Mouse (Mus musculus) limb, embryonic 14.5 days (tissue): Measurements from ENCODE around the gene Noct. TPM values are rescaled to one million over a fixed set of nuclear protein-coding genes. Genes with fewer than 3 reads are reported as not detected.

ENCODE experiments used
- ATAC-seq: fragments of 200-750 bp; cut with Nextera tagmentation; 2 replicates; pipeline ENCODE4 v1.8.0; 2017; ENCODE audit warnings: low read depth, moderate number of reproducible peaks, moderate TSS enrichment; ENCODE audit not compliant: low FRiP score
- DNase-seq: peaks from one replicate; pipeline ENCODE4 v3.0.0-alpha.2; 2015; ENCODE audit warnings: low spot score
- H3K27ac ChIP-seq: fragments of 300-500 bp; sonication (generic); replicated peaks from 2 replicates; pipeline ENCODE4 v1.5.1; 2014; ENCODE audit warnings: low read depth, mild to moderate bottlenecking, low read length, moderate library complexity, mixed read lengths
- H3K27me3 ChIP-seq: fragments of 300-500 bp; sonication (generic); 2 replicates; pipeline ENCODE4 v1.6.1; 2014; ENCODE audit warnings: low read length, mixed read lengths; ENCODE audit not compliant: control insufficient read depth, insufficient read depth
- H3K36me3 ChIP-seq: fragments of 300-500 bp; sonication (generic); 2 replicates; pipeline ENCODE4 v1.6.1; 2014; ENCODE audit warnings: mild to moderate bottlenecking, low read length, moderate library complexity, mixed read lengths; ENCODE audit not compliant: control insufficient read depth, insufficient read depth
- H3K4me1 ChIP-seq: fragments of 300-500 bp; sonication (generic); 2 replicates; pipeline ENCODE4 v1.6.1; 2014; ENCODE audit warnings: antibody characterized with exemption, low read length, mixed read lengths; ENCODE audit not compliant: control insufficient read depth, insufficient read depth
- H3K4me2 ChIP-seq: fragments of 300-500 bp; sonication (generic); replicated peaks from 2 replicates; pipeline ENCODE4 v1.6.1; 2014; ENCODE audit warnings: low read depth, mild to moderate bottlenecking, low read length, moderate library complexity; ENCODE audit not compliant: severe bottlenecking
- H3K4me3 ChIP-seq: fragments of 300-500 bp; sonication (generic); replicated peaks from 2 replicates; pipeline ENCODE4 v1.5.1; 2014; ENCODE audit warnings: low read length
- H3K9ac ChIP-seq: fragments of 300-500 bp; sonication (generic); 2 replicates; pipeline ENCODE4 v1.6.1; 2014; ENCODE audit warnings: mild to moderate bottlenecking, low read depth, low read length, moderate library complexity; ENCODE audit not compliant: severe bottlenecking
- H3K9me3 ChIP-seq: fragments of 300-500 bp; sonication (generic); 2 replicates; pipeline ENCODE4 v1.6.1; 2016; ENCODE audit warnings: low read length; ENCODE audit not compliant: control insufficient read depth
- POLR2A ChIP-seq: fragments of 200-500 bp; IDR thresholded peaks from 2 replicates; pipeline ENCODE4 v1.8.0; 2012; ENCODE audit warnings: inconsistent platforms, mild to moderate bottlenecking, moderate library complexity, borderline replicate concordance; ENCODE audit not compliant: insufficient read depth, insufficient read length; ENCODE audit errors: extremely low read depth
- WGBS: fragments of 180-500 bp; shearing (Covaris S2); extraction: QIAGEN DNeasy Blood & Tissue Kit; methylation state at CpG from one replicate; pipeline ENCODE4 v1.1.7; 2014; 5-methylcytosine and 5-hydroxymethylcytosine counted together
- polyA plus RNA-seq, 2 experiments: library from polyadenylated mRNA; depleted of rRNA in 1 of 2; stranded (reverse) in 1 of 2; unstranded in 1 of 2; fragments of >200 nt; fragmentation: Nextera tagmentation in 1 of 2; extraction: Ambion mirVana in 1 of 2; gene quantifications; 2 replicates each; pipeline versions ENCODE4 v1.2.1 to v1.2.3; 2012 to 2014

Gene Noct
- polyA plus RNA-seq, 2 experiments: 10.0 to 18.0 TPM

- Histone ChIP-seq H3K36me3 (no peaks in the 10 kb centered on the region), H3K4me1 (peaks cover 14% of the 10 kb centered on the region), H3K4me3 (no peak overlapping the region), H3K27me3 (no peaks in the 10 kb centered on the region), H3K9me3 (no peaks in the 10 kb centered on the region), H3K9ac (no peak overlapping the region), H3K4me2 (no peak overlapping the region), H3K27ac (no peak overlapping the region)
- TF ChIP-seq POLR2A: no peak
- WGBS: 72% methylated on average over 9 of the region's 9 CpGs
- ATAC-seq (no peak), DNase-seq (peak; percentile 11)
Observed at GRCm38 (mm10) chr3:51201986-51202385, 22.3 kb upstream of the Noct start.

GRCm38 (mm10) chr3:51202491-51202987 lies 21.7 kb upstream of the Noct start:
- ATAC-seq: no peak
- 89% methylated on average over 8 of the region's 8 CpGs for WGBS

GRCm38 (mm10) chr3:51203906-51204305 lies 20.3 kb upstream of the Noct start:
- H3K27me3 ChIP-seq: no peaks in the 10 kb centered on the region
- H3K9me3 ChIP-seq: no peaks in the 10 kb centered on the region
- H3K4me2 ChIP-seq: no peak overlapping the region
- no peak for ATAC-seq
- H3K36me3 ChIP-seq: no peaks in the 10 kb centered on the region
- 79% methylated on average over 6 of the region's 6 CpGs for WGBS
- TF ChIP-seq POLR2A: no peak
- no peak overlapping the region for H3K4me3 ChIP-seq
- H3K27ac ChIP-seq: no peak overlapping the region
- 0 out of 2 replicates have a peak, but pooled peaks cover 9% of the 10 kb centered on the region for H3K4me1 ChIP-seq
- H3K9ac ChIP-seq: no peak overlapping the region
- no peak for DNase-seq

More at GRCm38 (mm10) chr3:51202491-51202987, 21.7 kb upstream of the Noct start:
- H3K27me3 ChIP-seq: no peaks in the 10 kb centered on the region
- H3K9me3 ChIP-seq: no peaks in the 10 kb centered on the region
- peaks cover 12% of the 10 kb centered on the region; the same call in 1 of the 2 replicates for H3K4me1 ChIP-seq
- no peaks in the 10 kb centered on the region for H3K36me3 ChIP-seq
- DNase-seq: no peak
- no peak for TF ChIP-seq POLR2A
- no peak overlapping the region for H3K9ac ChIP-seq
- H3K4me3 ChIP-seq: no peak overlapping the region
- H3K27ac ChIP-seq: no peak overlapping the region
- no peak overlapping the region for H3K4me2 ChIP-seq

- H3K27ac ChIP-seq: no peak overlapping the region
- ATAC-seq: no peak
- 85% methylated on average over 5 of the region's 5 CpGs for WGBS
Observed at GRCm38 (mm10) chr3:51204441-51204840, 19.8 kb upstream of the Noct start.

GRCm38 (mm10) chr3:51204897-51205296 lies 19.4 kb upstream of the Noct start:
- no peak for TF ChIP-seq POLR2A
- no peak overlapping the region for H3K27ac ChIP-seq
- DNase-seq (no peak), ATAC-seq (no peak)
- no peaks in the 10 kb centered on the region for H3K36me3 ChIP-seq
- 86% methylated on average over 14 of the region's 14 CpGs for WGBS
- no peaks in the 10 kb centered on the region for H3K9me3 ChIP-seq
- H3K4me3 ChIP-seq: no peak overlapping the region
- no peak overlapping the region for H3K4me2 ChIP-seq
- 0 out of 2 replicates have a peak, but pooled peaks cover 9% of the 10 kb centered on the region for H3K4me1 ChIP-seq
- no peak overlapping the region for H3K9ac ChIP-seq
- H3K27me3 ChIP-seq: no peaks in the 10 kb centered on the region

More at GRCm38 (mm10) chr3:51204441-51204840, 19.8 kb upstream of the Noct start:
- TF ChIP-seq POLR2A: no peak
- DNase-seq: no peak
- Histone ChIP-seq H3K27me3 (no peaks in the 10 kb centered on the region), H3K9ac (no peak overlapping the region), H3K4me1 (0 out of 2 replicates have a peak, but pooled peaks cover 9% of the 10 kb centered on the region), H3K9me3 (no peaks in the 10 kb centered on the region), H3K36me3 (no peaks in the 10 kb centered on the region), H3K4me3 (no peak overlapping the region), H3K4me2 (no peak overlapping the region)
